Mouse (Mus musculus) kidney, adult 2 months (tissue): Measurements from ENCODE around the gene Ctsd. TPM values are rescaled to one million over a fixed set of nuclear protein-coding genes. Genes with fewer than 3 reads are reported as not detected.
A peak's percentile ranks its signal among the peaks of the same experiment; 100 is the strongest.
"Not testable (repeated sequence)": the region's sequence is repeated elsewhere in the genome, so short reads cannot be mapped to it uniquely, and the experiment has no call there.

Source experiments
- DNase-seq: peaks from one replicate; pipeline ENCODE4 v3.0.0; 2021
- H3K27ac ChIP-seq: fragments of 200-500 bp; 2 replicates; pipeline ENCODE4 v1.5.1; 2012; ENCODE audit warnings: low read depth, low read length, control low read depth, inconsistent platforms; ENCODE audit not compliant: insufficient read depth
- H3K27me3 ChIP-seq: fragments of 200-500 bp; replicated peaks from 2 replicates; pipeline ENCODE4 v1.6.1; 2012; ENCODE audit warnings: mild to moderate bottlenecking, moderate library complexity, low read length, inconsistent platforms; ENCODE audit not compliant: control insufficient read depth, insufficient read depth
- H3K36me3 ChIP-seq: fragments of 200-500 bp; 2 replicates; pipeline ENCODE4 v1.6.1; 2012; ENCODE audit warnings: mild to moderate bottlenecking, moderate library complexity, low read length, inconsistent platforms; ENCODE audit not compliant: control insufficient read depth, insufficient read depth
- H3K4me1 ChIP-seq: fragments of 200-500 bp; 2 replicates; pipeline ENCODE4 v1.6.1; 2011; ENCODE audit warnings: low read length; ENCODE audit not compliant: control insufficient read depth, insufficient read depth
- H3K4me3 ChIP-seq: fragments of 200-500 bp; 2 replicates; pipeline ENCODE4 v1.5.1; 2011; ENCODE audit warnings: mild to moderate bottlenecking, low read depth, low read length, control low read depth; ENCODE audit not compliant: insufficient read depth
- CTCF ChIP-seq: fragments of 200-500 bp; conservative IDR thresholded peaks from 2 replicates; pipeline ENCODE4 v1.5.1; 2011; ENCODE audit warnings: low read depth, mild to moderate bottlenecking, control low read depth, low read length, moderate library complexity, mixed read lengths; ENCODE audit not compliant: insufficient read depth, insufficient read length
- POLR2A ChIP-seq: fragments of 200-500 bp; IDR thresholded peaks from one replicate; pipeline ENCODE4 v1.6.1; 2011; ENCODE audit warnings: low read depth, low read length, control low read depth
- WGBS: fragments of 180-500 bp; shearing (Covaris S2); methylation state at CpG from one replicate; pipeline ENCODE4 v1.1.7; 2018; 5-methylcytosine and 5-hydroxymethylcytosine counted together
- polyA plus RNA-seq: library from polyadenylated mRNA; depleted of rRNA; stranded (reverse); fragments of >200 nt; gene quantifications from 2 replicates; pipeline ENCODE4 v1.2.3, GENCODE M21; 2012; rRNA removed

The Ctsd gene
- polyA plus RNA-seq, 1 experiment: 830 TPM

GRCm38 (mm10) chr7:142335151-142335550 is 52.7 kb downstream of the Ctsd start:
- TF ChIP-seq CTCF (no peak), POLR2A (no peak)
- 81% methylated on average over 8 of the region's 8 CpGs for WGBS

GRCm38 (mm10) chr7:142334246-142334645 is 53.6 kb downstream of the Ctsd start:
- DNase-seq: peak; percentile 79
- Histone ChIP-seq H3K36me3 (no peaks in the 10 kb centered on the region), H3K4me1 (no peaks in the 10 kb centered on the region), H3K27ac (no peak overlapping the region), H3K27me3 (no peaks in the 10 kb centered on the region), H3K4me3 (no peak overlapping the region)
- 1% methylated on average over 3 of the region's 3 CpGs for WGBS
- TF ChIP-seq POLR2A: no peak
- peak; percentile 95 for TF ChIP-seq CTCF

More at GRCm38 (mm10) chr7:142335151-142335550, 52.7 kb downstream of the Ctsd start:
- Histone ChIP-seq H3K4me3 (no peak overlapping the region), H3K27me3 (no peaks in the 10 kb centered on the region), H3K36me3 (no peaks in the 10 kb centered on the region), H3K4me1 (no peaks in the 10 kb centered on the region), H3K27ac (no peak overlapping the region)
- DNase-seq: no peak

GRCm38 (mm10) chr7:142332741-142333140 is 55.1 kb downstream of the Ctsd start:
- not testable (repeated sequence) for H3K27ac ChIP-seq, H3K36me3 ChIP-seq, H3K4me1 ChIP-seq, H3K27me3 ChIP-seq, H3K4me3 ChIP-seq, DNase-seq
- WGBS: 98% methylated on average over 6 of the region's 9 CpGs

- no peak for TF ChIP-seq POLR2A
- no peak for TF ChIP-seq CTCF
Observed at GRCm38 (mm10) chr7:142331281-142331680, 56.6 kb downstream of the Ctsd start.

GRCm38 (mm10) chr7:142330271-142330724 is 57.5 kb downstream of the Ctsd start:
- no peak for TF ChIP-seq POLR2A
- no peak for TF ChIP-seq CTCF
- Histone ChIP-seq H3K36me3 (no peaks in the 10 kb centered on the region), H3K4me3 (no peak overlapping the region), H3K27me3 (no peaks in the 10 kb centered on the region), H3K27ac (no peak overlapping the region), H3K4me1 (no peaks in the 10 kb centered on the region)
- peak; percentile 89 for DNase-seq
- WGBS: 52% methylated on average over 9 of the region's 9 CpGs

More at GRCm38 (mm10) chr7:142331281-142331680, 56.6 kb downstream of the Ctsd start:
- Histone ChIP-seq H3K27me3 (no peaks in the 10 kb centered on the region), H3K36me3 (no peaks in the 10 kb centered on the region), H3K4me1 (no peaks in the 10 kb centered on the region), H3K27ac (no peak overlapping the region), H3K4me3 (no peak overlapping the region)
- DNase-seq: no peak
- 85% methylated on average over 4 of the region's 4 CpGs for WGBS

GRCm38 (mm10) chr7:142328507-142328906 is 59.3 kb downstream of the Ctsd start:
- TF ChIP-seq POLR2A: no peak
- TF ChIP-seq CTCF: no peak
- Histone ChIP-seq H3K27me3 (no peaks in the 10 kb centered on the region), H3K27ac (no peak overlapping the region), H3K4me3 (no peak overlapping the region), H3K4me1 (no peaks in the 10 kb centered on the region), H3K36me3 (no peaks in the 10 kb centered on the region)
- no peak for DNase-seq
- 80% methylated on average over 3 of the region's 3 CpGs for WGBS

GRCm38 (mm10) chr7:142326714-142327445 is 61.0 kb downstream of the Ctsd start:
- Histone ChIP-seq H3K27me3 (no peaks in the 10 kb centered on the region), H3K4me1 (no peaks in the 10 kb centered on the region), H3K36me3 (no peaks in the 10 kb centered on the region), H3K4me3 (no peak overlapping the region), H3K27ac (no peak overlapping the region)
- no peak for DNase-seq
- 71% methylated on average over 9 of the region's 9 CpGs for WGBS
- TF ChIP-seq CTCF (no peak), POLR2A (no peak)

Other genes starting within 250 kb of the Ctsd start
- gene Gm45337, start 243.4 kb downstream of the Ctsd start, polyA plus RNA-seq: not detected in 2 replicates
- not detected in 2 replicates for gene Gm29735, start 230.9 kb downstream of the Ctsd start, polyA plus RNA-seq
- not detected in 2 replicates for gene Gm4553, start 222.3 kb downstream of the Ctsd start, polyA plus RNA-seq
- gene Krtap5-2, start 212.0 kb downstream of the Ctsd start, polyA plus RNA-seq: not detected in 2 replicates
- not detected in 2 replicates for gene Gm10153, start 197.6 kb downstream of the Ctsd start, polyA plus RNA-seq
- gene Krtap5-3, start 186.7 kb downstream of the Ctsd start, polyA plus RNA-seq: not detected in 2 replicates
- gene Gm7579, start 176.2 kb downstream of the Ctsd start, polyA plus RNA-seq: not detected in 2 replicates
- not detected in 2 replicates for gene Krtap5-5, start 158.1 kb downstream of the Ctsd start, polyA plus RNA-seq
- gene Gm40460, start 147.0 kb downstream of the Ctsd start, polyA plus RNA-seq: not detected in 2 replicates
- gene Gm2431, start 129.7 kb downstream of the Ctsd start, polyA plus RNA-seq: not detected in 2 replicates
- gene Gm4559, start 113.7 kb downstream of the Ctsd start, polyA plus RNA-seq: not detected in 2 replicates
- not detected in 2 replicates for gene Krtap5-1, start 90.9 kb downstream of the Ctsd start, polyA plus RNA-seq
- not detected in 2 replicates for gene Krtap5-4, start 84.5 kb downstream of the Ctsd start, polyA plus RNA-seq
- gene Ifitm10, start 14.3 kb downstream of the Ctsd start, polyA plus RNA-seq: 3.1 and 4.1 TPM in 2 replicates
- gene Gm49369, start 5.4 kb downstream of the Ctsd start, polyA plus RNA-seq: 0.36 TPM in 1 of 2 replicates, not detected in the other
- gene Syt8, start 46.8 kb upstream of the Ctsd start, polyA plus RNA-seq: 1.8 and 3.3 TPM in 2 replicates
- gene Tnni2, start 53.8 kb upstream of the Ctsd start, polyA plus RNA-seq: 0.54 and 103 TPM in 2 replicates
- gene Lsp1, start 72.8 kb upstream of the Ctsd start, polyA plus RNA-seq: 22.2 and 39.8 TPM in 2 replicates
- gene Tnnt3, start 110.8 kb upstream of the Ctsd start, polyA plus RNA-seq: 48.3 TPM in 1 of 2 replicates, not detected in the other
- gene Mrpl23, start 144.6 kb upstream of the Ctsd start, polyA plus RNA-seq: 10.3 and 11.0 TPM in 2 replicates